Mouse (Mus musculus) limb, embryonic 13.5 days (tissue): Measurements from ENCODE around the gene Tacc2. TPM values are rescaled to one million over a fixed set of nuclear protein-coding genes. Genes with fewer than 3 reads are reported as not detected.

ENCODE experiments used
- ATAC-seq: fragments of 200-750 bp; cut with Nextera tagmentation; 2 replicates; pipeline ENCODE4 v1.8.0; 2017; ENCODE audit warnings: low read depth, moderate number of reproducible peaks, moderate TSS enrichment; ENCODE audit not compliant: low FRiP score
- H3K27ac ChIP-seq: fragments of 300-500 bp; sonication (generic); 2 replicates; pipeline ENCODE4 v1.5.1; 2015; ENCODE audit warnings: inconsistent platforms, mild to moderate bottlenecking, moderate library complexity
- H3K27me3 ChIP-seq: fragments of 300-500 bp; sonication (generic); 2 replicates; pipeline ENCODE4 v1.6.1; 2015; ENCODE audit warnings: mild to moderate bottlenecking, inconsistent platforms
- H3K36me3 ChIP-seq: fragments of 300-500 bp; sonication (generic); 2 replicates; pipeline ENCODE4 v1.6.1; 2015; ENCODE audit warnings: inconsistent platforms, mild to moderate bottlenecking, moderate library complexity
- H3K4me1 ChIP-seq: fragments of 300-500 bp; sonication (generic); 2 replicates; pipeline ENCODE4 v1.6.1; 2015; ENCODE audit warnings: inconsistent platforms
- H3K4me2 ChIP-seq: fragments of 300-500 bp; sonication (generic); replicated peaks from 2 replicates; pipeline ENCODE4 v1.6.1; 2015; ENCODE audit warnings: inconsistent platforms, mild to moderate bottlenecking, moderate library complexity
- H3K4me3 ChIP-seq: fragments of 300-500 bp; sonication (generic); 2 replicates; pipeline ENCODE4 v1.5.1; 2015; ENCODE audit warnings: moderate library complexity, mild to moderate bottlenecking, inconsistent platforms
- H3K9ac ChIP-seq: fragments of 300-500 bp; sonication (generic); 2 replicates; pipeline ENCODE4 v1.6.1; 2015; ENCODE audit warnings: mild to moderate bottlenecking, inconsistent platforms
- H3K9me3 ChIP-seq: fragments of 300-500 bp; sonication (generic); 2 replicates; pipeline ENCODE4 v1.6.1; 2016; ENCODE audit warnings: inconsistent platforms
- WGBS: fragments of 180-500 bp; shearing (Covaris S2); methylation state at CpG from one replicate; pipeline ENCODE4 v1.1.7; 2015; 5-methylcytosine and 5-hydroxymethylcytosine counted together
- polyA plus RNA-seq: library from polyadenylated mRNA; unstranded; fragments of >200 nt; fragmentation: Nextera tagmentation; extraction: Ambion mirVana; gene quantifications from 2 replicates; pipeline ENCODE4 v1.2.1, GENCODE M21; 2015

The Tacc2 gene
- polyA plus RNA-seq, 1 experiment from 2014 or later = 39.3 TPM

DNA sequence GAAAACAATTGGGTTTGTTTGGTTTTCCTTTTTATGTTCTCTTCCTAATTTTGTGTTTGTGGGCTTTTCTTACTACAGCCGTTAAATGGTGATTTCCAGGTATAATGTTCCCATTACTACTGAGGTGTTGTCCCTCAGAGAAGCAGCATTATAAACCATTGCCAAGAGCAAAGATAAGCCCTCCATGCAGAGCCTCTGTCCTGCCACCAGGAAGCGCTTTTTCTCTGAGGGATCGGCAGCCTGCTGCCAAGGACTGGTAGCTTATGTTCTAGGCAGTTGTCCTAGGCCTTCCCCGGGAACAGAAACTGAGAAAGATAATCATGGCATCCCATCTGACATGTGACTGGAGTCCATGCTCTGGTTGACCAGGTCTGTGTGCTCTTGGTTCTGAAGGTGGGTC is 171.9 kb downstream of the Tacc2 start:
- H3K36me3 ChIP-seq = peaks cover 91% of the 10 kb centered on the region

DNA sequence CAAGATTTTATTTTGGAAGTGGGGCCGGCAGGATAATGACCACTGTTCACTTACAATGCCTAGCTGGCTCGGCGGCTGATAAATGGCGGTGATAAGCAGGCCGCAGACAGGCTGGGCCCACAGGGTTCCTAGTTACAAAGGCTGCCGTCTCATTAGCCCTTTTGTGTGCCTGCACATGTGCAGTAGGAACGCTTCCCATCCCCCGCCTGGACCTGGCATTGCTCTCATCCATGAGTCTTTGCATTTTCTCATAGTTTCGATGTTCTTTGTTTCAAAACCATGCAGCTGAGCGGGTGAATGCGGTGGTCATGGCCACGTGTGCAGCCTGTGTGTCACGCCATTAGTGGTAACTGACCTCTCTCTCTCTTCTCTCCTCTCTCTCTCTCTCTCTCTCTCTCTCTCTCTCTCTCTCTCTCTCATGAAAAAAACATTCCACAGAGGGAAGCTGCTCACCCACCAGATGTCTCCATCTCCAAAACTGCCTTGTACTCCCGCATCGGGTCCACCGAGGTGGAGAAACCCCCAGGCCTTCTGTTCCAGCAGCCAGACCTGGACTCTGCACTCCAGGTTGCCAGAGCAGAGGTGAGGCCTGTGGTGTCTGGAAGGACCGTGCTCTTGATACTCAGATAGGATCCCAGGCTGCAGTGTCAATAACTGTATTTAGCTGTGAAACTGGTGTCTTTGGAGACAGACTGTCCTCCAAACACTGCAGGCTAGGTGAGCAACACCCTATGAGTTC is 173.7 kb downstream of the Tacc2 start:
- H3K27me3 ChIP-seq = no peaks in the 10 kb centered on the region
- H3K9ac ChIP-seq = no peak overlapping the region
- no peak overlapping the region for H3K27ac ChIP-seq
- no peak for ATAC-seq
- H3K9me3 ChIP-seq = no peaks in the 10 kb centered on the region
- H3K4me3 ChIP-seq = no peak overlapping the region
- H3K36me3 ChIP-seq = peaks cover 91% of the 10 kb centered on the region
- H3K4me1 ChIP-seq = no peaks in the 10 kb centered on the region
- WGBS = 62% methylated on average over 17 of the region's 17 CpGs
- no peak overlapping the region for H3K4me2 ChIP-seq

More for the DNA sequence above, 171.9 kb downstream of the Tacc2 start:
- Histone ChIP-seq H3K9me3 (no peaks in the 10 kb centered on the region), H3K27ac (no peak overlapping the region), H3K4me1 (no peaks in the 10 kb centered on the region), H3K27me3 (no peaks in the 10 kb centered on the region), H3K4me3 (no peak overlapping the region), H3K4me2 (no peak overlapping the region), H3K9ac (no peak overlapping the region)
- 94% methylated on average over 4 of the region's 4 CpGs for WGBS
- ATAC-seq = no peak

DNA sequence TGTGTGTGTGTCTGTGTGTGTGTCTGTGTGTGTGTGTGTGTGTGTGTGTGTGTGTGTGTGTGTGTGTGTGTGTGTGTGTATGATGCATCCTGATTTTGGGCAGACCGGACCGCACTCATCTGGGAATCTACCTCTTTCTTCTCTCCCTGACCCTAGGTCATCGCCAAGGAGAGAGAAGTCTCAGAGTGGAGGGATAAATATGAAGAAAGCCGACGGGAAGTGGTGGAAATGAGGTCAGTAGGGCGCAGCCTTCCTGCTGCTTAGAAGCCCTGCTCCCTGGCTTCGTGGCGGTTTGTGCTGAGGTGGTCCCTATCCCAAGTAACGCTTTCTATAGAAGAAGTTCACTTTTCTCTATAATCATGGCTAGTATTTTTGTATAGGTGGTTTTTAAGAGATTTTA is 174.4 kb downstream of the Tacc2 start:
- WGBS = 72% methylated on average over 9 of the region's 9 CpGs
- H3K27ac ChIP-seq = no peak overlapping the region
- H3K4me2 ChIP-seq = no peak overlapping the region
- no peaks in the 10 kb centered on the region for H3K4me1 ChIP-seq
- H3K27me3 ChIP-seq = no peaks in the 10 kb centered on the region
- no peak for ATAC-seq
- H3K9me3 ChIP-seq = no peaks in the 10 kb centered on the region
- H3K4me3 ChIP-seq = no peak overlapping the region
- no peak overlapping the region for H3K9ac ChIP-seq
- peaks cover 90% of the 10 kb centered on the region for H3K36me3 ChIP-seq

DNA sequence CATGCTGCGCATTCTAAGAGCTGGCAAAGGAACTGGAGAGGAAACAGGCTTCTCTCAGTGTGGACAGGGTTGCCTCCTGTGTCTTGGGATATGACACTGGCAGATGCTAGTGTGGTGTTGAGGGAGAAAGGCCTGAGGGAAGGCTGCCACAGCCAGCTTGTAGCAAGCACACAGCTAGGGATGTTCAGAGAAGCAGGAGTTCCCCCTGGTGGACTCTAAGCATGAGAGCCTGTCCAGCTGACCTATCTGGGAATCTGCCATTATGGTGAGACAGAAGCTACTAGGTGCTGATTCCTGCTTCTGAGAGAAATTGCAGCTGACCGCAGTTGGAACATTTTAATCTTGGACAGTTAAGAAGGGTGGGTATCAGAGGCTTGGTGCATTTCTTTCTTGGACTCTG is 177.6 kb downstream of the Tacc2 start:
- peaks cover 89% of the 10 kb centered on the region for H3K36me3 ChIP-seq

DNA sequence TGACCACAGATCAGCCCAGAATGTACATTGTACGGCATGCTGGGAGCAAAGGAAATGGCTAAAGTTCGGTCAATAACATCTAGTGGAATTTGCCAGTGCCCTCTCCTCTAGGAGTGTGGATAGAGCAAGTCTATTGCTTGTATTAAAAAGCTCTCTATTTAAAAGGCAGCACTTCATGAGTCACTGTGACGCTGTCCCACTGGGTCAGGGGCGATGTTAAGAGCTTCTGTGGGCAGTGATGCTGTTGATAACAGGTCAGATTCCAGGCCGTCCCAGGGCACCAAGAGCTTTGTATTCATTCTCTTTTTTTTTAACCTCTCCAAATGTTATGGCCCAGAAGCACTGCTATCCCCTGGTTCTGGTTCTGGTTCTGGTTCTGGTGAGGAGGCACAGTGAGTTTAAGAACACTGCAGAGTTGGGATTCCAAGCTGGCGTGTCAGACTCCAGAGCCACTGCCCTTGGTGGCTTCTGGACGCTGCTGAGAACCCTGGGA is 179.2 kb downstream of the Tacc2 start:
- Histone ChIP-seq H3K4me3 (no peak overlapping the region), H3K27me3 (no peaks in the 10 kb centered on the region), H3K36me3 (peaks cover 90% of the 10 kb centered on the region), H3K9me3 (no peaks in the 10 kb centered on the region), H3K4me1 (no peaks in the 10 kb centered on the region), H3K9ac (no peak overlapping the region), H3K4me2 (no peak overlapping the region), H3K27ac (no peak overlapping the region)
- ATAC-seq = no peak
- WGBS = 84% methylated on average over 7 of the region's 7 CpGs

More for the DNA sequence above, 177.6 kb downstream of the Tacc2 start:
- no peak overlapping the region for H3K9ac ChIP-seq
- H3K4me3 ChIP-seq = no peak overlapping the region
- H3K4me2 ChIP-seq = no peak overlapping the region
- H3K9me3 ChIP-seq = no peaks in the 10 kb centered on the region
- no peaks in the 10 kb centered on the region for H3K4me1 ChIP-seq
- H3K27me3 ChIP-seq = no peaks in the 10 kb centered on the region
- no peak for ATAC-seq
- 97% methylated on average over 2 of the region's 2 CpGs for WGBS
- H3K27ac ChIP-seq = no peak overlapping the region

DNA sequence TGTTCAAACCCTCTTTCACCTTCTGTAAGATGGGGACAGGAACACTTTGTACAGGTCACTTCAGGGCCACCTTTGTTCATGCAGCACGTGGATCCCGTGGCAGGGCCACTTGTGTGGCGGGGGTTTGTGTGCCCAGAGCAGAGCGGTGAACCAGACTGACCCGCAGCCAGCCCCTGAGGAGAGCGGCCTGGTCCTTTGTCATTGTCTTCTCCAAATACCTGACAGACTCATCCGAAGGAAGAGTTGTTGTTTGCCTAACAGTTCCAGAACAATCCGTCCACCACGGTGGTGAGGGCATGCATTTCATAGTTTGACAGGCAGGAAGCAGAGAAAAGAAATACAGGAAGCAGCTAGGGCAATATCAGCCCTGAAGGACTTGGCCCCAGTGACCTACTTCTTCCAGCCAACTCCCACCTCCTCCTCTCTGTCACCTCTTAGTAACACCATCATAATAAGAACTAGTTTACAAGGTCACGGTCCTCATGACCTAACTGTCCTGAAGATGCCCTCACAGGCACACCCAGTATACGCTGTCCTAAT is 180.2 kb downstream of the Tacc2 start:
- Histone ChIP-seq H3K27ac (no peak overlapping the region), H3K4me1 (peaks cover 2% of the 10 kb centered on the region; the same call in 1 of the 2 replicates), H3K27me3 (no peaks in the 10 kb centered on the region), H3K4me3 (no peak overlapping the region), H3K9ac (no peak overlapping the region), H3K9me3 (no peaks in the 10 kb centered on the region), H3K36me3 (peaks cover 84% of the 10 kb centered on the region), H3K4me2 (no peak overlapping the region)
- WGBS = 89% methylated on average over 11 of the region's 11 CpGs
- no peak for ATAC-seq

DNA sequence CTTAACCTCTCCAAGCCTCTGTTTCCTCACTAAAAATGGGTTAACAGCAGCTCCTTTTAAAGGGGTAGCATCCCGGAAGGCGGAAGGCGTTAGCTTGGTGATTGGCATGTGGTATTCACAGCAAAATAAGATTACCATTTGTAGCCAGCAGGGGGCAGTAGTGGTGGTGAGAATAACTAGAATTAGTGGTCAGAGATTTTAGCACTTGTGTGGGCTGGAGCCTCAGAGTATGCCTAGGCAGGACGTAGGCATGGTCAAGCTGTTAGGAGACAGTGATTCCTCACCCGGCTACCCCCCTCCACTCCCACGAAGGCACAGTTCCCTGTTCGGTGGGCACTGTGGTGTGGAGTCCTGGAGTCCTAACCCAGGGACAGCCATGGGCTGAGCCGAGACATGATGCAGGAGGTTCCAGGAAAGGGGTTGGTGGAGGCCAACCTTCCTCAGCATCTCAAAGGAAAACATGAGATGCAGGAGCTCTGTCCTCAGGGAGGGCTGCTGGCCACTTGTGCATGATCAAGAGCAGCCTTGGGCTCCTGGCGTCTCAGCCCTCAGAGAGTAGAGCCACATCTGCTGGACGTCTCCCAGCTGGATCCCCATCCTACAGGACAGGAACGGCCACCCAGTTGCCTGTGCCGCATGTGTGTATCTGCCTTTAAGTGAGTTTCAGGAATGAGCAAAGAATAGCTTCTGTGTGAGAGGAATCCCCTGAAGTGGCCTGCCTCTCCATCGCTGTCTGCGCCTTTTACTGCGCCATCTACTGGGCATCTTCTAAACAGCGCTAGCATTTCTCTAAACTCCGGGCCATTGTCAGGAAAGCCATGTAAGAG is 185.0 kb downstream of the Tacc2 start:
- no peak overlapping the region for H3K4me2 ChIP-seq
- H3K36me3 ChIP-seq = peaks cover 74% of the 10 kb centered on the region
- WGBS = 42% methylated on average over 17 of the region's 17 CpGs
- ATAC-seq = peak; percentile 71
- H3K9me3 ChIP-seq = no peaks in the 10 kb centered on the region
- H3K27ac ChIP-seq = no peak overlapping the region
- no peaks in the 10 kb centered on the region for H3K27me3 ChIP-seq
- H3K4me1 ChIP-seq = peaks cover 3% of the 10 kb centered on the region; the same call in 1 of the 2 replicates
- no peak overlapping the region for H3K4me3 ChIP-seq
- H3K9ac ChIP-seq = no peak overlapping the region

DNA sequence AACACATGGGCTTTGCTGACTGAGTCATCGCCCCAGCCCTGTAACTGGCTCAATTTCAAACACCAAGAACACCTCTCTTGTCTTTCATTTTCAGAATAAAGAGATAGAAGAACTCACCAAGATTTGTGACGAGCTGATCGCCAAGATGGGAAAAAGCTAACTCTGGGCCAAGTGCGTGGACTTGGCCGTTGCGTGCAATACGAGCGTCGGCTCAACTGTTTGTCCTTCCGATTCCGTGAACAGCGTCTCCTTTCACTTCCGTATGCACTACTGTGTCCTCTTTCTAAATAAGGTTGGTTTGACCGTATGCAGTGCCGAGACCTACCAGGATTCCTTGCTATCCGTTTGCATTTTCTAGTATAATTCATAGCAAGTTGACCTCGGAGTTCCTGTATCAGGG is 186.9 kb downstream of the Tacc2 start:
- Histone ChIP-seq H3K4me1 (peaks cover 3% of the 10 kb centered on the region; the same call in 1 of the 2 replicates), H3K27ac (no peak overlapping the region), H3K27me3 (no peaks in the 10 kb centered on the region), H3K4me3 (no peak overlapping the region), H3K36me3 (peaks cover 59% of the 10 kb centered on the region), H3K4me2 (no peak overlapping the region), H3K9me3 (no peaks in the 10 kb centered on the region), H3K9ac (no peak overlapping the region)
- no peak for ATAC-seq
- 95% methylated on average over 17 of the region's 17 CpGs for WGBS

DNA sequence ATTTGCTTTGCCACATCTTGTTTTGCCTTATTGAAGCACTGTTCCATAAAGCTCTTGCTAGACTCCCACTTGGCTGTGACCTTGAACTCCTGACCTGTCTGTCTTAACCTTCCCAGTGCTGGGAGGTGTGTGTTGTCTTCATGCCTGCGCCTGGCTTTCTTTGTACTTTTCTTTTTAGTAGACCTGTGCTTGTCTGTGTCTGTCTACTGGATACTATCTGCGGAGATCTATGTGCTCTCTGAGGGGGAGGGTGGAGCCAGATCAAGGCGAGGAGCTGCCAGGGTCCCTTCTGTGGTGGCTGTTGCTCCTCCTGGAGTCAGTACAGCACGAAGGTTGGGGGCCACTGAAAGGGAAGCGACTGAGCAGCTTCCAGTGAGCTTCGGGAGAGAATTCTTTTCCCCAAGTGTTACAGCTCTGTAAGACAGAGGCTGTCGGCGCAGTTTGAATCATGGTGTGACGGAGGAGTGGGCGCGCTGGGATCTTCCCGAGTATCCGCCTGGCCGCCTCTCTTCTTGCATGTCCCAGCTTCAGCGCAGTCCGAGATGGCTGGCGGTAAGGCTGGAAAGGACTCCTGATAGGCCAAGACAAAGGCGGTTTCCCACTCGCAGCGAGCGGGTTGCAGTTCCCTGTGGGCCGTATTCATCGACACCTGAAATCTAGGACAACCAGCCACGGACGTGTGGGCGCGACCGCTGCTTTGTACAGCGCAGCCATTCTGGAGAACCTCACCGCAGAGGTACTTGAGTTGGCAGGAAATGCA is 189.4 kb downstream of the Tacc2 start:
- Histone ChIP-seq H3K27ac (no peak overlapping the region), H3K9ac (no peak overlapping the region), H3K27me3 (no peaks in the 10 kb centered on the region), H3K4me3 (no peak overlapping the region), H3K9me3 (no peaks in the 10 kb centered on the region), H3K4me1 (peaks cover 3% of the 10 kb centered on the region; the same call in 1 of the 2 replicates), H3K36me3 (peaks cover 35% of the 10 kb centered on the region), H3K4me2 (no peak overlapping the region)
- no peak for ATAC-seq
- 83% methylated on average over 30 of the region's 30 CpGs for WGBS

DNA sequence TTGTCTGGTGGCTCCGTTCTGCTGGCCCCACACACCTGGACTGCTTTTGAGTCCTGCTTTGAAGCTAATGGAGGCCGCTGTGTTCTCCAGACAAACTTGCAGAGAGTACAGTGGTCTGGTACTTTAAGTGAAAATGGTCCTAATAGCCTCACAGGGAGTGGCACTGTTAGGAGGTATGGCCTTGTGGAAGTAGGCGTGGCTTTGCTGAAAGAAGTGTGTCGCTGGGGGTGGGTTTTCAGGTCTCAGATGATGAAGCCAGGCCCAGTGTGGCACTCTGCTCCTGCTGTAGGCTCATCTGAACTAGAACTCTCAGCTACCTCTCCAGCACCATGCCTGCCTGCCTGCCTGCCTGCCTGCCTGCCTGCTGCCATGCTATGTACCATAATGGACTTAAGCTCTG is 190.9 kb downstream of the Tacc2 start:
- WGBS = 83% methylated on average over 4 of the region's 4 CpGs
- Histone ChIP-seq H3K9me3 (no peaks in the 10 kb centered on the region), H3K36me3 (peaks cover 33% of the 10 kb centered on the region), H3K4me2 (no peak overlapping the region), H3K4me1 (no peaks in the 10 kb centered on the region), H3K27me3 (no peaks in the 10 kb centered on the region), H3K4me3 (no peak overlapping the region), H3K9ac (no peak overlapping the region), H3K27ac (no peak overlapping the region)
- no peak for ATAC-seq

DNA sequence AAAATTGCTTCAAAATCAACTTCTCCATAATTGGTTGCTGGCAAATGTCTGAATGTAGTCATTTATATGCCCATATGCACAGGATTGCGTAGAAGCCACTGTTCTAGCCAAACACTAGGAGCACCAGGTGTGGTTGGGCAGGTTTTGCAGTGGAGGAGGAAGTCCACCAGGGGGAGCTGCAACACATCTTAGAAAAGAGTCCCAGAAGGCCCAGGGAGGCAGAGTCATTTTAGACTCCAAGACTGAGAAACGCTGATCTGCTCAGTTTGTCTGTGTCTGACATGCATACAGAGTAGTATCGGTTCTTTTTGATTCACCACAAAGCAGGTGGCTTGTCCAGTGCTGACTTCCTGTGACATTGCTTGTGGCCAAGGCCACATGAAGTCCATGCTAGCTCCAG is 193.5 kb downstream of the Tacc2 start:
- ATAC-seq = no peak
- no peak overlapping the region for H3K4me3 ChIP-seq
- 33% methylated on average over 3 of the region's 3 CpGs for WGBS

More for the DNA sequence above, 193.5 kb downstream of the Tacc2 start:
- Histone ChIP-seq H3K4me1 (no peaks in the 10 kb centered on the region), H3K36me3 (peaks cover 12% of the 10 kb centered on the region), H3K9me3 (no peaks in the 10 kb centered on the region), H3K4me2 (no peak overlapping the region), H3K27ac (no peak overlapping the region), H3K27me3 (no peaks in the 10 kb centered on the region), H3K9ac (no peak overlapping the region)
